In genomic region chr8:115156142-115156541, GRCm38 (mm10) we compare ENCODE assay signal across 13 mouse cellular contexts.
DNase-seq lines count a peak whose midpoint lies in the region.
"Had no signal": no experiment of that assay in that cellular context is flagged by ENCODE, and none has a peak within 500 bp of the region (broad histone marks: within the 10 kb centered on the region; RNA-seq: fewer than 3 reads in every experiment).

No protein-coding gene starts in this region.

- DNase-seq in heart, adult 18-20 months: peak; percentile 33 to 52
- DNase-seq in heart, postnatal 4 days: no peak
- DNase-seq in right cerebral cortex, adult 18-20 months: peak; percentile 42
- no peak for DNase-seq in right cerebral cortex, postnatal 4 days
- peak; percentile 23 for DNase-seq in fat pad, adult 2 months (ENCODE audit: extremely low read depth, low read depth, low spot score)
- DNase-seq in skeletal muscle tissue, adult 2 months (ENCODE audit: low read depth, low spot score): peak; percentile 75
- DNase-seq in spleen, adult 12 weeks (ENCODE audit: low spot score): no peak
- DNase-seq in thymus, postnatal 14 days: no peak
- DNase-seq: cerebellum, adult 2 months; cerebellum, postnatal 36 days; gastrocnemius, postnatal 36 days; kidney, adult 8-10 months; kidney, postnatal 14 days had no signal

Comparison
In these comparisons a context has a peak if more than half of its experiments do, and no peak if none do; other contexts are left out.
1. DNase-seq: peak in heart, adult 18-20 months (2 of 2), right cerebral cortex, adult 18-20 months (single experiment), fat pad, adult 2 months (single experiment) and skeletal muscle tissue, adult 2 months (single experiment); none in heart, postnatal 4 days (single experiment), right cerebral cortex, postnatal 4 days (single experiment), spleen, adult 12 weeks (single experiment) and thymus, postnatal 14 days (single experiment).